Mouse (Mus musculus) cerebellum, adult (tissue): Measurements from ENCODE around the gene A26c2.

Experiments used
- ATAC-seq: cut with Nextera tagmentation; 2 replicates; pipeline ENCODE4 v1.9.2; 2017; ENCODE audit warnings: mild to moderate bottlenecking, moderate library complexity, mixed read lengths; ENCODE audit not compliant: insufficient number of reproducible peaks, low FRiP score, low TSS enrichment

Gene A26c2

DNA sequence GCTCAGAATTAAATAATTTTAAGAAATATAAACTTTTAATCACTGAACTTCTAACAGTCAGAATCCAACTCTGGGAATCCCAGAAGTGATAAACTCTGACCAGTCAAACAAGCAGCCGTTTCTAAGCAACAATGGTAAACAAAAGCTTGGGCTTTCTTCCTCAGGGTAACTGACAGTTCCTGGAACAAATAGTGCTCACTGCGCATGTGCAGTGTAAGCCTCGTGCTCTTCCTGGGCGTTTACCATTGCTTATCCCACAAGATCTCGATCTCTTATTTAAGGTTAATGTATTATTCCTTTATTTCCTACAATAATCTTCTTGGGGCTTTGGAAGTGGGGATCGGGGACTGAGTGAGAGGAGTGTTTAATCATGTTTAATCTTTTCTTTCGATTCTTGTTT is at the start of gene A26c2:
A26c2 (minus strand) TSS at position 101 of the 400 bp plus-strand sequence.
- no peak for ATAC-seq

DNA sequence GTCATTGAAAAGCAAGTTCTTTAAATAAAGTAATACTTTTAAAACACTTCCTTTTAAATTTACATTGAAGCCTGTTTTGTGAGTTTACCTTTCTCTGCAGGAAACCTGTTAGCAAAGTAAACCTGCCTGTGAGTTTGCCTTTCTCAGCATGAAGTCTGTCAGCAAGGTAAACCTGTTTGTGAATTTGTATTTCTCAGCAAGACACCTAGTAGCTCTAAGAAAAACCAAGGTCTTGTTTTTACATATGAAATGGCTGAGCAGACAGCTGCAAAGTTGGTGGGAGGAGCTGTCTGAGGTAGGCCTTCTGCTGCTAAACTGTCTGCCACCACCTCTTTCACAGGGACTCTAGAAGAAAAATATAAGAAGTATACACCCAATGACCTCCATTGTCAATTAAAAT is 28.0 kb upstream of the A26c2 start:
- no peak for ATAC-seq
